Mouse (Mus musculus) MEL (cell line): ENCODE results near the gene Hcn3. TPM values are rescaled to one million over a fixed set of nuclear protein-coding genes. Genes with fewer than 3 reads are reported as not detected.
A peak's percentile ranks its signal among the peaks of the same experiment; 100 is the strongest.

Source experiments
- DNase-seq: peaks from one replicate; pipeline ENCODE4 v3.0.0; 2011; ENCODE audit warnings: low read depth, low spot score
- H3K27ac ChIP-seq: 2 replicates; pipeline ENCODE4 v1.5.1; 2012; ENCODE audit warnings: low read depth, mild to moderate bottlenecking, control low read depth, low read length, moderate library complexity; ENCODE audit not compliant: control insufficient read depth
- H3K27me3 ChIP-seq, 2 experiments: fragments of 150-350 bp in 1 of 2; sonication (generic) in 1 of 2; 2 replicates each; pipeline ENCODE4 v1.6.1; 2012; ENCODE audit warnings: low read length in 2 of 2, mild to moderate bottlenecking in 2 of 2, improper control_type of control experiment in 1 of 2, moderate library complexity in 1 of 2; ENCODE audit not compliant: insufficient read depth in 2 of 2, control insufficient read depth in 1 of 2
- H3K36me3 ChIP-seq, 2 experiments: 2 replicates each; pipeline ENCODE4 v1.6.1; 2012 to 2014; ENCODE audit warnings: low read length in 2 of 2, improper control_type of control experiment in 1 of 2, inconsistent platforms in 1 of 2, mild to moderate bottlenecking in 1 of 2; ENCODE audit not compliant: insufficient read depth in 2 of 2, control insufficient read depth in 1 of 2
- H3K4me1 ChIP-seq, 2 experiments: fragments of 150-350 bp in 1 of 2; sonication (generic) in 1 of 2; 2 replicates each; pipeline ENCODE4 v1.6.1; 2012; ENCODE audit warnings: low read length in 2 of 2, improper control_type of control experiment in 1 of 2, mild to moderate bottlenecking in 1 of 2; ENCODE audit not compliant: insufficient read depth in 2 of 2, control insufficient read depth in 1 of 2
- H3K4me3 ChIP-seq, 2 experiments: fragments of 150-350 bp in 1 of 2; sonication (generic) in 1 of 2; 2 replicates each; pipeline ENCODE4 v1.5.1; 2012; ENCODE audit warnings: low read depth in 2 of 2, low read length in 2 of 2, mild to moderate bottlenecking in 2 of 2, moderate library complexity in 2 of 2, control low read depth in 1 of 2, improper control_type of control experiment in 1 of 2; ENCODE audit not compliant: control insufficient read depth in 1 of 2, insufficient read depth in 1 of 2
- H3K79me2 ChIP-seq: 2 replicates; pipeline ENCODE4 v1.6.1; 2012; ENCODE audit warnings: mild to moderate bottlenecking, low read length, moderate library complexity; ENCODE audit not compliant: control insufficient read depth, poor library complexity, insufficient read depth
- H3K9ac ChIP-seq: 2 replicates; pipeline ENCODE4 v1.6.1; 2012; ENCODE audit warnings: low read depth, mild to moderate bottlenecking, control low read depth, low read length, moderate library complexity; ENCODE audit not compliant: control insufficient read depth, poor library complexity, severe bottlenecking
- H3K9me3 ChIP-seq: fragments of 150-350 bp; sonication (generic); replicated peaks from 2 replicates; pipeline ENCODE4 v1.6.1; 2012; ENCODE audit warnings: mild to moderate bottlenecking, low read length, improper control_type of control experiment, moderate library complexity; ENCODE audit not compliant: insufficient read depth
- CHD1 ChIP-seq: IDR thresholded peaks from 2 replicates; pipeline ENCODE4 v1.6.1; 2012; ENCODE audit warnings: low read depth, mild to moderate bottlenecking, inconsistent platforms, low read length, improper control_type of control experiment
- CHD2 ChIP-seq: IDR thresholded peaks from 2 replicates; pipeline ENCODE4 v1.6.1; 2011; ENCODE audit warnings: low read length, improper control_type of control experiment
- CTCF ChIP-seq, 3 experiments: IDR thresholded peaks in 2 of 3; conservative IDR thresholded peaks in 1 of 3; 2 replicates each; pipeline ENCODE4 v1.5.1; 2011 to 2012; ENCODE audit warnings: low read length in 3 of 3, low read depth in 2 of 3, mild to moderate bottlenecking in 2 of 3, improper control_type of control experiment in 1 of 3, inconsistent platforms in 1 of 3, mixed read lengths in 1 of 3, moderate library complexity in 1 of 3; ENCODE audit not compliant: control insufficient read depth in 1 of 3, insufficient read depth in 1 of 3, poor library complexity in 1 of 3, severe bottlenecking in 1 of 3
- ELF1 ChIP-seq: IDR thresholded peaks from 2 replicates; pipeline ENCODE4 v1.6.1; 2014; ENCODE audit warnings: low read depth, mild to moderate bottlenecking, inconsistent platforms, low read length, improper control_type of control experiment, moderate library complexity
- EP300 ChIP-seq, 2 experiments: IDR thresholded peaks; 2 replicates each; pipeline ENCODE4 v1.6.1; 2011; ENCODE audit warnings: improper control_type of control experiment in 2 of 2, low read length in 2 of 2, low read depth in 1 of 2, mild to moderate bottlenecking in 1 of 2
- GATA1 ChIP-seq: IDR thresholded peaks from 2 replicates; pipeline ENCODE4 v1.6.1; 2011; ENCODE audit warnings: low read depth, low read length, improper control_type of control experiment
- HCFC1 ChIP-seq: IDR thresholded peaks from 2 replicates; pipeline ENCODE4 v1.6.1; 2012; ENCODE audit warnings: low read depth, mild to moderate bottlenecking, inconsistent platforms, low read length, improper control_type of control experiment, moderate library complexity
- MAFK ChIP-seq: IDR thresholded peaks from 2 replicates; pipeline ENCODE4 v1.6.1; 2011; ENCODE audit warnings: low read depth, mild to moderate bottlenecking, low read length, improper control_type of control experiment, borderline replicate concordance
- MAX ChIP-seq: IDR thresholded peaks from 2 replicates; pipeline ENCODE4 v1.6.1; 2011; ENCODE audit warnings: low read length, improper control_type of control experiment
- MAZ ChIP-seq: IDR thresholded peaks from 2 replicates; pipeline ENCODE4 v1.6.1; 2012; ENCODE audit warnings: low read depth, mild to moderate bottlenecking, inconsistent platforms, low read length, improper control_type of control experiment
- MYB ChIP-seq: IDR thresholded peaks from 2 replicates; pipeline ENCODE4 v1.6.1; 2011; ENCODE audit warnings: mild to moderate bottlenecking, low read depth, low read length, improper control_type of control experiment
- MYC ChIP-seq: IDR thresholded peaks from 2 replicates; pipeline ENCODE4 v1.6.1; 2011; ENCODE audit warnings: low read depth, mild to moderate bottlenecking, low read length, improper control_type of control experiment, moderate library complexity
- POLR2AphosphoS2 ChIP-seq: IDR thresholded peaks from 2 replicates; pipeline ENCODE4 v1.6.1; 2011; ENCODE audit warnings: low read length, improper control_type of control experiment
- POLR2AphosphoS5 ChIP-seq: IDR thresholded peaks from 2 replicates; pipeline ENCODE4 v1.6.1; 2012; ENCODE audit warnings: low read depth, borderline replicate concordance, mild to moderate bottlenecking, inconsistent platforms, low read length, moderate library complexity, mixed read lengths
- RCOR1 ChIP-seq: IDR thresholded peaks from 2 replicates; pipeline ENCODE4 v1.6.1; 2012; ENCODE audit warnings: low read depth, mild to moderate bottlenecking, inconsistent platforms, low read length, improper control_type of control experiment
- SIN3A ChIP-seq: IDR thresholded peaks from 2 replicates; pipeline ENCODE4 v1.6.1; 2012; ENCODE audit warnings: low read length, improper control_type of control experiment, inconsistent platforms
- SMC3 ChIP-seq: IDR thresholded peaks from 2 replicates; pipeline ENCODE4 v1.6.1; 2011; ENCODE audit warnings: low read depth, low read length, improper control_type of control experiment
- TAL1 ChIP-seq: IDR thresholded peaks from 2 replicates; pipeline ENCODE4 v1.6.1; 2012; ENCODE audit warnings: mild to moderate bottlenecking, inconsistent platforms, low read length, moderate library complexity, mixed read lengths
- USF2 ChIP-seq, 2 experiments: IDR thresholded peaks; 2 replicates each; pipeline ENCODE4 v1.6.1; 2011 to 2012; ENCODE audit warnings: improper control_type of control experiment in 2 of 2, low read length in 2 of 2, borderline replicate concordance in 1 of 2, inconsistent platforms in 1 of 2, low read depth in 1 of 2, mild to moderate bottlenecking in 1 of 2; ENCODE audit not compliant: insufficient read depth in 1 of 2
- ZKSCAN1 ChIP-seq: IDR thresholded peaks from 2 replicates; pipeline ENCODE4 v1.6.1; 2012; ENCODE audit warnings: low read depth, mild to moderate bottlenecking, inconsistent platforms, low read length, improper control_type of control experiment, moderate library complexity
- ZMIZ1 ChIP-seq: IDR thresholded peaks from 2 replicates; pipeline ENCODE4 v1.6.1; 2012; ENCODE audit warnings: low read depth, mild to moderate bottlenecking, inconsistent platforms, low read length, improper control_type of control experiment, moderate library complexity
- ZNF384 ChIP-seq: IDR thresholded peaks from 2 replicates; pipeline ENCODE4 v1.6.1; 2012; ENCODE audit warnings: low read depth, mild to moderate bottlenecking, inconsistent platforms, low read length, improper control_type of control experiment
- polyA plus RNA-seq, 2 experiments: library from polyadenylated mRNA; stranded (reverse) in 1 of 2; unstranded in 1 of 2; fragments of >175 nt in 1 of 2; fragments of >200 nt in 1 of 2; gene quantifications; 2 replicates each; pipeline versions ENCODE4 v1.2.1 to v1.2.4; 2012; ENCODE audit warnings: low replicate concordance in 2 of 2, low read depth in 1 of 2; ENCODE audit not compliant: insufficient read length in 2 of 2, insufficient read depth in 1 of 2, missing spikeins in 1 of 2
- total RNA-seq: library from RNA; depleted of rRNA; stranded (reverse); fragments of 300-350 nt; gene quantifications from 2 replicates; pipeline ENCODE4 v1.2.3, GENCODE M21; 2012

The Hcn3 gene
- total and polyA plus RNA-seq, 3 experiments, result 4.0 to 7.4 TPM; not detected in 1

DNA sequence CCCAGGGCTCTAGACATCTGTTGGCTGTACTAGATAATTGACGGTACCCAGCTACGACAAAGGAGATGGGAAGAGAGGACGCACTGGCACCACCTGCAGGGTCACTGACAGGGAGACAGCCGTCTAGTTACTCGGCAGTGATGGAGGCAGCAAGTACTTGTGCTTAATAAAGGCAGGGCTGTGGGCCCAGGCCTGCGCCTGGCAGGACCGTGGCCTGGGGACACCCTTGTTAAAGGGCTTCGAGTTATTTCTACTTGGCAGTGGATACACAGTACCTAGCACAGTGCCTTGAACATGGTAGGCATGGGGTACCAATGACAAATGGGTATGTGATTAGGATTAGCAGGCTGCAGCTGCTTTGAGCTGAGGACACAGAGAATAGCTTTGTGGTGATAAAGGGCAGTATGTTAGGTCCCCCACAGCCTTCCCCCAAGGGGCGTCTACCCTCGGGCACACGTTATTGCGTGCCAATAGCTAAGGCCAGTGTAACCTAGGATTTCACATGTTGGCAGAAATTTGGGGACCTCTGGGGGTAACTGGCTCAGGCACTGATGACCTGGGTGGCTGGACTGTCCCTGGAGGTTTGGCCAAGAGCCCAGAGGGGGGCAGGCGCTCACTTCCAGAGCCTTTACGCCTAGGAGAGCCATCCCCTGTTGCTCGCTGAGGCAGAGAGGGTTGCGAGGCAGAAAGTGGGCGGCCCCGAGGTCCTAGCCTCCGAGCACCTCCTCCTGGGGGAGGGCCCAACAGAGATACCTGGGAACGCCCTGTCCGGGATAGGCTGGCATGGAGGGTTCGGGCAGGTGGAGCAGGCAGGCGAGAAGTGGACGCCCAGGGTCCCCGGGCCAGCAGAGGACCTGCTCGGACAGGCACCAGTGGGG is 12.7 kb downstream of the Hcn3 start:
- no peak overlapping the region for H3K9ac ChIP-seq
- H3K4me1 ChIP-seq, result peaks cover 0 to 8% of the 10 kb centered on the region in 2 experiments; a peak in 2 of 4 replicates
- TF ChIP-seq ZMIZ1 (peak; percentile 5), RCOR1 (no peak), USF2 (IDR thresholded peaks at IDR 0.05; ENCODE audit: borderline replicate concordance in 1 of 2, insufficient read depth in 1 of 2, low read depth in 1 of 2, low read length in 2 of 2) (no peak), CHD2 (no peak; the same call in 1 of the 2 replicates), POLR2AphosphoS2 (peak; percentile 27; the same call in 1 of the 2 replicates), ZNF384 (no peak), POLR2AphosphoS5 (0 out of 2 replicates have a peak, but pooled peaks have one; percentile 59), EP300 (IDR thresholded peaks at IDR 0.05; ENCODE audit: low read depth in 1 of 2, low read length in 2 of 2) (no peak), MAFK (no peak), MYB (no peak), MYC (no peak), CHD1 (no peak), MAZ (no peak), ELF1 (no peak), SIN3A (no peak), TAL1 (no peak), ZKSCAN1 (no peak), SMC3 (0 out of 2 replicates have a peak, but pooled peaks have one; percentile 7), HCFC1 (no peak), CTCF (IDR thresholded peaks at IDR 0.05 in 2 of 3, conservative IDR thresholded peaks at IDR 0.05 in 1 of 3; ENCODE audit: control insufficient read depth in 1 of 3, insufficient read depth in 1 of 3, low read depth in 2 of 3, low read length in 3 of 3, poor library complexity in 1 of 3, severe bottlenecking in 1 of 3) (no peak; a peak in 1 of 6 replicates), MAX (no peak), GATA1 (no peak)
- no peak overlapping the region for H3K4me3 ChIP-seq
- H3K9me3 ChIP-seq, result no peaks in the 10 kb centered on the region
- no peaks in the 10 kb centered on the region for H3K27me3 ChIP-seq
- H3K27ac ChIP-seq, result no peak overlapping the region
- H3K79me2 ChIP-seq, result no peaks in the 10 kb centered on the region
- DNase-seq, result no peak
- H3K36me3 ChIP-seq, result peaks cover 4 to 10% of the 10 kb centered on the region in 2 experiments; a peak in 3 of 4 replicates
